Mouse (Mus musculus) kidney, postnatal 10 days (tissue): ENCODE measurements around the gene Ecd.

Experiments used
- DNase-seq: peaks from one replicate; pipeline ENCODE4 v3.0.0; 2021; ENCODE audit warnings: mixed read lengths

Gene Ecd

GRCm38 (mm10) chr14:20347991-20348541, at the start of gene Ecd, which contains the start of gene Fam149b:
TSS of gene Ecd (minus strand) at chr14:20348121.
TSS of gene Fam149b (plus strand) at chr14:20348162.
- DNase-seq, result peak; percentile 95

GRCm38 (mm10) chr14:20397220-20397619, 49.3 kb upstream of the Ecd start:
- DNase-seq, result no peak

GRCm38 (mm10) chr14:20393205-20393913, 45.4 kb upstream of the Ecd start, which contains the start of gene Mrps16:
TSS of gene Mrps16 (minus strand) at chr14:20393634.
- DNase-seq, result peak; percentile 97

- DNase-seq, result no peak
Observed at GRCm38 (mm10) chr14:20392326-20392725, 44.4 kb upstream of the Ecd start.

- DNase-seq, result no peak
Observed at GRCm38 (mm10) chr14:20389446-20390079, 41.6 kb upstream of the Ecd start.

- peak; percentile 98 for DNase-seq
Observed at GRCm38 (mm10) chr14:20388441-20389129, 40.7 kb upstream of the Ecd start, which contains the start of gene Dnajc9. TSS of gene Dnajc9 (minus strand) at chr14:20388910.

GRCm38 (mm10) chr14:20379753-20380430, 32.0 kb upstream of the Ecd start:
- no peak for DNase-seq

GRCm38 (mm10) chr14:20379087-20379640, 31.2 kb upstream of the Ecd start:
- DNase-seq, result no peak

GRCm38 (mm10) chr14:20378313-20379061, 30.6 kb upstream of the Ecd start:
- DNase-seq, result peak; percentile 64

GRCm38 (mm10) chr14:20377112-20377521, 29.2 kb upstream of the Ecd start:
- peak; percentile 32 for DNase-seq

- DNase-seq, result no peak
Observed at GRCm38 (mm10) chr14:20371854-20372253, 23.9 kb upstream of the Ecd start.

- DNase-seq, result no peak
Observed at GRCm38 (mm10) chr14:20370798-20371197, 22.9 kb upstream of the Ecd start.

- no peak for DNase-seq
Observed at GRCm38 (mm10) chr14:20368271-20368670, 20.4 kb upstream of the Ecd start.

GRCm38 (mm10) chr14:20363230-20363629, 15.3 kb upstream of the Ecd start:
- no peak for DNase-seq

GRCm38 (mm10) chr14:20347441-20347990, 405 bp downstream of the Ecd start:
- no peak for DNase-seq

- no peak for DNase-seq
Observed at GRCm38 (mm10) chr14:20345885-20346284, 2.0 kb downstream of the Ecd start.

- no peak for DNase-seq
Observed at GRCm38 (mm10) chr14:20340866-20341265, 7.1 kb downstream of the Ecd start.

- DNase-seq, result no peak
Observed at GRCm38 (mm10) chr14:20340149-20340548, 7.8 kb downstream of the Ecd start.

- no peak for DNase-seq
Observed at GRCm38 (mm10) chr14:20339415-20339814, 8.5 kb downstream of the Ecd start.

GRCm38 (mm10) chr14:20331316-20331715, 16.6 kb downstream of the Ecd start:
- no peak for DNase-seq

- DNase-seq, result peak; percentile 44
Observed at GRCm38 (mm10) chr14:20328474-20328873, 19.4 kb downstream of the Ecd start.
